Mouse (Mus musculus) CH12.LX (cell line): ENCODE measurements around the gene Gm45717. TPM values are rescaled to one million over a fixed set of nuclear protein-coding genes. Genes with fewer than 3 reads are reported as not detected.

Experiments
- DNase-seq: peaks from one replicate; pipeline ENCODE4 v3.0.0-alpha.2; 2013; ENCODE audit errors: extremely low read depth
- H3K27ac ChIP-seq: 2 replicates; pipeline ENCODE4 v1.5.1; 2012; ENCODE audit warnings: low read depth, mild to moderate bottlenecking, control low read depth, moderate library complexity; ENCODE audit not compliant: insufficient read depth
- H3K27me3 ChIP-seq: replicated peaks from 2 replicates; pipeline ENCODE3; 2012; ENCODE audit warnings: inconsistent platforms
- H3K36me3 ChIP-seq, 2 experiments: replicated peaks in 1 of 2; 2 replicates each; pipeline versions ENCODE3 to v1.6.1; 2012; ENCODE audit warnings: inconsistent platforms in 1 of 2, low read length in 1 of 2, mild to moderate bottlenecking in 1 of 2, mixed read lengths in 1 of 2, moderate library complexity in 1 of 2; ENCODE audit not compliant: control insufficient read depth in 1 of 2, insufficient read depth in 1 of 2
- H3K4me1 ChIP-seq, 2 experiments: 2 replicates each; pipeline ENCODE4 v1.6.1; 2012; ENCODE audit warnings: inconsistent platforms in 1 of 2, moderate library complexity in 1 of 2; ENCODE audit not compliant: insufficient read depth in 2 of 2, control insufficient read depth in 1 of 2
- H3K4me2 ChIP-seq: 2 replicates; pipeline ENCODE4 v1.6.1; 2012; ENCODE audit warnings: low read depth, mild to moderate bottlenecking, control low read depth; ENCODE audit not compliant: poor library complexity, insufficient read depth, severe bottlenecking
- H3K4me3 ChIP-seq, 3 experiments: fragments of 150-350 bp in 1 of 3; sonication (generic) in 1 of 3; replicated peaks in 1 of 3; 2 replicates each; pipeline versions ENCODE3 to v1.5.1; 2011 to 2012; ENCODE audit warnings: low read depth in 2 of 3, low read length in 2 of 3, mild to moderate bottlenecking in 2 of 3, moderate library complexity in 2 of 3, control low read depth in 1 of 3, improper control_type of control experiment in 1 of 3, inconsistent platforms in 1 of 3, mixed read lengths in 1 of 3; ENCODE audit not compliant: poor library complexity in 1 of 3
- H3K79me2 ChIP-seq: replicated peaks from 2 replicates; pipeline ENCODE4 v1.6.1; 2012; ENCODE audit warnings: mild to moderate bottlenecking, moderate library complexity; ENCODE audit not compliant: control insufficient read depth, poor library complexity, insufficient read depth, severe bottlenecking; ENCODE audit errors: extremely low read depth
- H3K9ac ChIP-seq: 2 replicates; pipeline ENCODE4 v1.6.1; 2012; ENCODE audit warnings: low read depth, mild to moderate bottlenecking, control low read depth, moderate library complexity; ENCODE audit not compliant: insufficient read depth
- H3K9me3 ChIP-seq: replicated peaks from 2 replicates; pipeline ENCODE3; 2012; ENCODE audit warnings: low read length, inconsistent platforms, mixed read lengths
- CHD1 ChIP-seq: IDR thresholded peaks from 2 replicates; pipeline ENCODE4 v1.6.1; 2012; ENCODE audit warnings: low read depth, low read length, improper control_type of control experiment, inconsistent platforms
- CHD2 ChIP-seq: IDR thresholded peaks from 2 replicates; pipeline ENCODE4 v1.6.1; 2011; ENCODE audit warnings: low read length, improper control_type of control experiment
- CTCF ChIP-seq, 2 experiments: IDR thresholded peaks in 1 of 2; conservative IDR thresholded peaks in 1 of 2; 2 replicates each; pipeline ENCODE4 v1.5.1; 2011 to 2012; ENCODE audit warnings: low read depth in 2 of 2, low read length in 2 of 2, improper control_type of control experiment in 1 of 2, inconsistent platforms in 1 of 2, mild to moderate bottlenecking in 1 of 2, moderate library complexity in 1 of 2
- E2F4 ChIP-seq: IDR thresholded peaks from 2 replicates; pipeline ENCODE4 v1.6.1; 2011; ENCODE audit warnings: low read depth, low read length, improper control_type of control experiment; ENCODE audit not compliant: insufficient replicate concordance
- ELF1 ChIP-seq: IDR thresholded peaks from 2 replicates; pipeline ENCODE4 v1.6.1; 2014; ENCODE audit warnings: low read depth, mild to moderate bottlenecking, inconsistent platforms, low read length, improper control_type of control experiment
- EP300 ChIP-seq: IDR thresholded peaks from 2 replicates; pipeline ENCODE4 v1.6.1; 2011; ENCODE audit warnings: low read length, improper control_type of control experiment
- ETS1 ChIP-seq: conservative IDR thresholded peaks from 2 replicates; pipeline ENCODE4 v1.6.1; 2012; ENCODE audit warnings: low read depth, mild to moderate bottlenecking, inconsistent platforms, low read length, improper control_type of control experiment, moderate library complexity
- HCFC1 ChIP-seq: IDR thresholded peaks from 2 replicates; pipeline ENCODE4 v1.6.1; 2012; ENCODE audit warnings: low read depth, mild to moderate bottlenecking, inconsistent platforms, low read length, improper control_type of control experiment
- IRF4 ChIP-seq: IDR thresholded peaks from 2 replicates; pipeline ENCODE4 v1.6.1; 2014; ENCODE audit warnings: low read depth, mild to moderate bottlenecking, inconsistent platforms, low read length, improper control_type of control experiment
- JUN ChIP-seq: IDR thresholded peaks from 2 replicates; pipeline ENCODE4 v1.6.1; 2011; ENCODE audit warnings: low read depth, mild to moderate bottlenecking, low read length, improper control_type of control experiment, moderate library complexity; ENCODE audit not compliant: insufficient read depth
- KAT2A ChIP-seq: IDR thresholded peaks from 2 replicates; pipeline ENCODE4 v1.6.1; 2012; ENCODE audit warnings: low read length, improper control_type of control experiment, inconsistent platforms; ENCODE audit not compliant: insufficient replicate concordance
- MAFK ChIP-seq: IDR thresholded peaks from 2 replicates; pipeline ENCODE4 v1.6.1; 2011; ENCODE audit warnings: low read length, improper control_type of control experiment; ENCODE audit not compliant: insufficient replicate concordance
- MAX ChIP-seq: IDR thresholded peaks from 2 replicates; pipeline ENCODE4 v1.6.1; 2011; ENCODE audit warnings: low read length, improper control_type of control experiment
- MAZ ChIP-seq: IDR thresholded peaks from 2 replicates; pipeline ENCODE4 v1.6.1; 2012; ENCODE audit warnings: low read depth, mild to moderate bottlenecking, inconsistent platforms, low read length, improper control_type of control experiment, moderate library complexity
- MEF2A ChIP-seq: IDR thresholded peaks from 2 replicates; pipeline ENCODE4 v1.6.1; 2014; ENCODE audit warnings: low read depth, mild to moderate bottlenecking, inconsistent platforms, low read length, improper control_type of control experiment, borderline replicate concordance
- MXI1 ChIP-seq: IDR thresholded peaks from 2 replicates; pipeline ENCODE4 v1.6.1; 2011; ENCODE audit warnings: mild to moderate bottlenecking, low read depth, low read length, improper control_type of control experiment
- MYC ChIP-seq: IDR thresholded peaks from 2 replicates; pipeline ENCODE4 v1.6.1; 2011; ENCODE audit warnings: low read depth, mild to moderate bottlenecking, improper control_type of control experiment, low read length
- NELFE ChIP-seq: IDR thresholded peaks from 2 replicates; pipeline ENCODE4 v1.6.1; 2011; ENCODE audit warnings: low read depth, low read length, improper control_type of control experiment
- NRF1 ChIP-seq: IDR thresholded peaks from 2 replicates; pipeline ENCODE4 v1.6.1; 2014; ENCODE audit warnings: low read depth, mild to moderate bottlenecking, inconsistent platforms, low read length, improper control_type of control experiment, moderate library complexity
- POLR2A ChIP-seq: IDR thresholded peaks from 2 replicates; pipeline ENCODE4 v1.6.1; 2011; ENCODE audit warnings: low read depth, mild to moderate bottlenecking, improper control_type of control experiment, low read length
- POLR2AphosphoS2 ChIP-seq: IDR thresholded peaks from 2 replicates; pipeline ENCODE4 v1.6.1; 2011; ENCODE audit warnings: low read depth, low read length, improper control_type of control experiment
- RAD21 ChIP-seq: IDR thresholded peaks from 2 replicates; pipeline ENCODE4 v1.6.1; 2011; ENCODE audit warnings: low read depth, mild to moderate bottlenecking, low read length, improper control_type of control experiment, moderate library complexity
- RCOR1 ChIP-seq: conservative IDR thresholded peaks from 2 replicates; pipeline ENCODE4 v1.6.1; 2012; ENCODE audit warnings: low read depth, mild to moderate bottlenecking, inconsistent platforms, low read length, improper control_type of control experiment
- SIN3A ChIP-seq: IDR thresholded peaks from 2 replicates; pipeline ENCODE4 v1.6.1; 2012; ENCODE audit warnings: low read length, improper control_type of control experiment, inconsistent platforms
- SMC3 ChIP-seq: IDR thresholded peaks from 2 replicates; pipeline ENCODE4 v1.6.1; 2011; ENCODE audit warnings: low read depth, low read length, improper control_type of control experiment
- TBP ChIP-seq: conservative IDR thresholded peaks from 2 replicates; pipeline ENCODE4 v1.6.1; 2011; ENCODE audit warnings: low read depth, low read length, improper control_type of control experiment
- TCF12 ChIP-seq: IDR thresholded peaks from 2 replicates; pipeline ENCODE4 v1.6.1; 2014; ENCODE audit warnings: low read depth, mild to moderate bottlenecking, inconsistent platforms, low read length, improper control_type of control experiment
- USF1 ChIP-seq: IDR thresholded peaks from 2 replicates; pipeline ENCODE4 v1.6.1; 2014; ENCODE audit warnings: low read depth, mild to moderate bottlenecking, inconsistent platforms, low read length, improper control_type of control experiment
- USF2 ChIP-seq: conservative IDR thresholded peaks from 2 replicates; pipeline ENCODE4 v1.6.1; 2011; ENCODE audit warnings: low read depth, low read length, improper control_type of control experiment
- ZC3H11A ChIP-seq: IDR thresholded peaks from 2 replicates; pipeline ENCODE4 v1.6.1; 2012; ENCODE audit warnings: low read depth, mild to moderate bottlenecking, inconsistent platforms, low read length, improper control_type of control experiment
- ZKSCAN1 ChIP-seq: IDR thresholded peaks from 2 replicates; pipeline ENCODE4 v1.6.1; 2012; ENCODE audit warnings: low read depth, inconsistent platforms, low read length, improper control_type of control experiment, borderline replicate concordance
- ZMIZ1 ChIP-seq: IDR thresholded peaks from 2 replicates; pipeline ENCODE4 v1.6.1; 2012; ENCODE audit warnings: low read depth, mild to moderate bottlenecking, inconsistent platforms, low read length, improper control_type of control experiment
- ZNF384 ChIP-seq: IDR thresholded peaks from 2 replicates; pipeline ENCODE4 v1.6.1; 2012; ENCODE audit warnings: low read depth, low read length, improper control_type of control experiment, inconsistent platforms
- dilution Hi-C: fragments of 300-500 bp; cut with MboI; formaldehyde crosslinking; loops from 2 replicates; pipeline ENCODE4 v1.14.3; 2020; ENCODE audit warnings: low sequenced_read_pairs; ENCODE audit not compliant: extremely low pct_unique_long_range_greater_than_20kb, extremely low pct_ligation_motif_present
- in situ Hi-C: fragments of 300-500 bp; cut with MboI; formaldehyde crosslinking; loops from 3 replicates; pipeline ENCODE4 v1.14.3; 2019; ENCODE audit warnings: low sequenced_read_pairs, low pct_ligation_motif_present, low pct_unique_long_range_greater_than_20kb, mixed read lengths
- polyA plus RNA-seq: library from polyadenylated mRNA; unstranded; fragments of >175 nt; gene quantifications from 2 replicates; pipeline ENCODE4 v1.2.1, GENCODE M21; 2012; ENCODE audit warnings: low read depth; ENCODE audit not compliant: insufficient read length
- total RNA-seq, 2 experiments: library from RNA; depleted of rRNA; stranded (reverse); fragments of 300-350 nt in 1 of 2; fragments of >200 nt in 1 of 2; gene quantifications; 2 replicates each; pipeline ENCODE4 v1.2.3; 2012 to 2014

Gm45717 gene
- total and polyA plus RNA-seq, 3 experiments = not detected

- Histone ChIP-seq H3K9ac (peak overlapping the region; percentile 36), H3K4me3 (peak overlapping the region; percentile 66 to 78 (median 69)), H3K36me3 (peaks cover 0 to 35% of the 10 kb centered on the region in 2 experiments), H3K27ac (peak overlapping the region; percentile 78), H3K4me2 (peak overlapping the region; percentile 48), H3K9me3 (no peaks in the 10 kb centered on the region), H3K4me1 (peaks cover 3 to 51% of the 10 kb centered on the region in 2 experiments), H3K27me3 (no peaks in the 10 kb centered on the region), H3K79me2 (peaks cover 5% of the 10 kb centered on the region; the same call in 1 of the 2 replicates)
- in situ Hi-C loops (loop anchor here (5.0 kb wide), 2 partner anchors 57 to 97 kb away; partner anchors contain the start of gene Ifitm3), dilution Hi-C loops (no loop called here)
- TF ChIP-seq JUN = no peak
- peak; percentile 61 for TF ChIP-seq MYC
- no peak for TF ChIP-seq MAZ
- TF ChIP-seq SMC3 = no peak
- TF ChIP-seq KAT2A = no peak
- TF ChIP-seq USF2 = no peak
- TF ChIP-seq POLR2A = 0 out of 2 replicates have a peak, but pooled peaks have one; percentile 47
- TF ChIP-seq ZMIZ1 = no peak
- TF ChIP-seq ZKSCAN1 = no peak
- TF ChIP-seq NELFE = no peak
- TF ChIP-seq EP300 = no peak
- TF ChIP-seq SIN3A = 0 out of 2 replicates have a peak, but pooled peaks have one; percentile 40
- TF ChIP-seq NRF1 = peak; percentile 68
- TF ChIP-seq MAFK = no peak
- TF ChIP-seq ZC3H11A = no peak
- TF ChIP-seq E2F4 = no peak
- 0 out of 2 replicates have a peak, but pooled peaks have one; percentile 7 for TF ChIP-seq IRF4
- TF ChIP-seq CHD2 = no peak
- TF ChIP-seq ELF1 = no peak
- TF ChIP-seq USF1 = no peak
- no peak for TF ChIP-seq MEF2A
- TF ChIP-seq TBP = no peak
- TF ChIP-seq RAD21 = no peak
- peak; percentile 35; the same call in 1 of the 2 replicates for TF ChIP-seq MXI1
- no peak for TF ChIP-seq HCFC1
- no peak for TF ChIP-seq RCOR1
- no peak for TF ChIP-seq CTCF (conservative IDR thresholded peaks at IDR 0.05 in 1 of 2, IDR thresholded peaks at IDR 0.05 in 1 of 2; ENCODE audit: low read depth in 2 of 2, low read length in 2 of 2)
- TF ChIP-seq MAX = 0 out of 2 replicates have a peak, but pooled peaks have one; percentile 22
- no peak for TF ChIP-seq TCF12
- TF ChIP-seq POLR2AphosphoS2 = no peak
- TF ChIP-seq ZNF384 = no peak
- no peak for TF ChIP-seq ETS1
- 0 out of 2 replicates have a peak, but pooled peaks have one; percentile 33 for TF ChIP-seq CHD1
- peak; percentile 44 for DNase-seq
Observed at GRCm38 (mm10) chr7:140955342-140955741, 395 bp downstream of the Gm45717 start.
